Mouse (Mus musculus): ENCODE data around the gene Hoxd11.

The Hoxd11 gene

DNA sequence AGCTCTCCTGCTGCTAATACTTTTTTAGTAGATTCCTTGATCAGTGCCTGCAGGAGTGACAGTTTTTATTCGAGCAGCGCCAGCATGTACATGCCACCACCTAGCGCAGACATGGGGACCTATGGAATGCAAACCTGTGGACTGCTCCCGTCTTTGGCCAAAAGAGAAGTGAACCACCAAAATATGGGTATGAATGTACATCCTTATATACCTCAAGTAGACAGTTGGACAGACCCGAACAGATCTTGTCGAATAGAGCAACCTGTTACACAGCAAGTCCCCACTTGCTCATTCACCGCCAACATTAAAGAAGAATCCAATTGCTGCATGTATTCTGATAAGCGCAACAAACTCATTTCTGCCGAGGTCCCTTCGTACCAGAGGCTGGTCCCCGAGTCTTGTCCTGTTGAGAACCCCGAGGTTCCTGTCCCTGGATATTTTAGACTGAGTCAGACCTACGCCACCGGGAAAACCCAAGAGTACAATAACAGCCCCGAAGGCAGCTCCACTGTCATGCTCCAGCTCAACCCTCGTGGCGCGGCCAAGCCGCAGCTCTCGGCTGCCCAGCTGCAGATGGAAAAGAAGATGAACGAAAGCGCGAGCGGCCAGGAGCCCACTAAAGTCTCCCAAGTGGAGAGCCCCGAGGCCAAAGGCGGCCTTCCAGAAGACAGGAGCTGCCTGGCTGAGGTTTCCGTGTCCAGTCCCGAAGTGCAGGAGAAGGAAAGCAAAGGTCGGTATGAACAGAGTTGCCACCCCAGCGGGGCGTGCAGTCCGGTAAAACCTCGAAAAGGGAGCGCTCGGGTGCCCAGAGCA is 12.8 kb downstream of the Hoxd11 start:
- in situ Hi-C loops (cut with MboI; ENCODE audit: low sequenced_read_pairs) = loop anchor here (10.0 to 25.0 kb wide), 2 partner anchors 453 to 620 kb away; no protein-coding TSS in a partner anchor

DNA sequence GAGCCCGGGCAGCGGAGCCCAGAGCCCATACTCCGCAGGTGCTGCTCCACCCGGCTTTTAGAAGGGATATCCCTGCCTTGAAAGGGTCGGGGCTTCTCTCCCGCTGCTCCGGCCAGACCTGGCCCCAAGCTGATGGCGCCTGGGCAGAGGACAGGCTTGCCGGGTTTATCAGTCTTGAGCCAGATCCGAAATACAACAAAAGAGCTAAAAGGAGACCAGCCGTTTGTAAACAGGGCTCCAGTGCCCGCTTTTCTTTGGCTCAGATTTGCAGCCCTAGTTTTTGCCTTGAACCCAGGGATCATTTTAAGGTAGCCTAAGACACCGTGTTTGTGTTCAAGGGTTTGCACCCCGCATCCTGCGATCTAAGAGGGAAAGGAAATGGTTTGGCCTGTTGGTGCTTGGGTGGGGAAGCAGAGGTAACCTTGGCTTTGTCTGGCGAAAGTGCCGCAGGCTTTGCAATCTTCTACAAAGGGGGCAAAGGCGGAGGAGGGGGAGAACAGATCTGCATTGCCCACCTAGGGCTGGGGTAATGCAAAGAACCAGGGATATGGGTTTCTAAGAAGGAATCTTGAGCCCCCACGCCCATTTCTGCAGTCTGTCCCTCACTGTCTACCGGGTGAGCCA is 13.6 kb downstream of the Hoxd11 start:
- in situ Hi-C loops (cut with MboI; ENCODE audit: low sequenced_read_pairs) = loop anchor here (10.0 to 25.0 kb wide), 2 partner anchors 452 to 619 kb away; no protein-coding TSS in a partner anchor

DNA sequence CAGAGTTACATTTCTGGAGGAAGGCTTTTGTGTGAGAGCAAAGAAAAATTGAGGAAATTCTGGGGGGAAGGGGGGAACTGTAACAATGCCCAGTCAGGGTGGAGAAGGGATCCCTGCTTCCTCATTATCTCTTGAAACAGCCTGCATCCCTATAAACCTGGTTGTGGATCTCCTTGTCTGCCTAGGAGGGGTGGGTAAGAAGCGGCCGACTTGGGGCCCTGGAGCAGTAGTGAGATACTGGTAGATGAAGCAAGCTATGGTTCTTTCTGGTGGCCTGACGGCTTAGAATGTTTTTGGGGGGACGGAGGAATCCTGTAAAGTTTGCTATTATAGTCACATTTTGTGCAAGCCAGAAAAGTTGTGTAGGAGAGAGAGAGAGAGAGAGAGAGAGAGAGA is 14.1 kb downstream of the Hoxd11 start:
- in situ Hi-C loops (cut with MboI; ENCODE audit: low sequenced_read_pairs) = loop anchor here (10.0 to 25.0 kb wide), 2 partner anchors 451 to 619 kb away; no protein-coding TSS in a partner anchor

DNA sequence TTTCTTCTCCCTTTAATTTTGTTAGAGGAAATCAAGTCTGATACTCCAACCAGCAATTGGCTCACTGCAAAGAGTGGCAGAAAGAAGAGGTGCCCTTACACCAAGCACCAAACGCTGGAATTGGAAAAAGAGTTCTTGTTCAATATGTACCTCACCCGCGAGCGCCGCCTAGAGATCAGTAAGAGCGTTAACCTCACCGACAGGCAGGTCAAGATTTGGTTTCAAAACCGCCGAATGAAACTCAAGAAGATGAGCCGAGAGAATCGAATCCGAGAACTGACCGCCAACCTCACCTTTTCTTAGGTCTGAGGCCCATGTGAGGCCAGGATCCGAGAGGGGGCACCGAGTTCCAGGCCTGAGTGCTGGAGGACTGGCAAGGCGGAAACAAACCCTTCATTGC is 14.7 kb downstream of the Hoxd11 start:
- in situ Hi-C loops (cut with MboI; ENCODE audit: low sequenced_read_pairs) = loop anchor here (10.0 to 25.0 kb wide), 2 partner anchors 451 to 618 kb away; no protein-coding TSS in a partner anchor

DNA sequence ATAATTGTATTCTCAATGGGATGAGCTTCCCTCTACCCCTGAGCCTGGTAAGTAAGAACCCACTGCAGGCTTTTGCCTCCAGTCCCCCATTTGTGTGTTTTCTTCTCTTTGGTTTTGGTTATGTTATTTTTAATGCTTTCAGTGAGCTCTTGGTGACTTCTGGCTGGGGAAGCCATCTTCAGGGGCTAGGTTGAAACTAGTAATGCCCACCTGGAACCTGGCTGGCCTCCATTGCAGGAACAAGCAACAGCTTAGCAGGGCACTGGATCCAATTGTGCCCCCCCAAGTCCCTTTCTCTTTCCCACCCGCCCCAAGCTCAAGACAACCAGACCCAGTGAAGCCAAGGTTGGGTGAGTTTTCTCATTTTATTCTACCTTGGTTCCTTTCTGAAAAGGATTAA is 16.0 kb downstream of the Hoxd11 start:
- in situ Hi-C loops (cut with MboI; ENCODE audit: low sequenced_read_pairs) = loop anchor here (10.0 to 25.0 kb wide), 2 partner anchors 449 to 617 kb away; no protein-coding TSS in a partner anchor

DNA sequence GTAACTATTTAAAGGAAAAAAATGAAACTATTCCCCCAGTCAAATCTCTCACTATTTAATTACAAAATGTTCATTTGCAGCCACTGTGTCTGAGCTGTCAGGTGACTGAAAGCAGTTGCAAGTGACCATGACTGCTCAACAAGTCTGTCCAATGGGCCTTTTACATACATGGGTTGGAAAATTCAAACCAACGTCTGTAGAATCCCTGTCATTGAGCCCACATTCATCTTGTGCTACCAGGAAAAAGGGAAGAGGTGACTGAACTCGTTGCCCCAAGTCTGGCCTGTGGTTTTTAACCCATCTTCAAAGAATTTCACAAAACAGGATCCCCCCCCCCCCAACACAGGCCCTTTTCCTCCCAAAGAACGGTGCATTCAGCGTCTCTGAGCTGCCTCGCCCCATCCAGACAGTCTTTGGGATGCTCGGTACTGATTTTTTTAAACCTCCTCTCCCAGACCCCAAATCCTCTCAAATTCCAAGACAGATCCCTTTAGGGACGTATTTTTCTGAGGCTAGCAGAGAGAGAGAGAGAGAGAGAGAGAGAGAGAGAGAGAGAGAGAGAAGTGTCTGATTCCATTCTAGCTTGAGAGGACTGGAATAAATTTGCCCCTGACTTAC is 16.6 kb downstream of the Hoxd11 start:
- in situ Hi-C loops (cut with MboI; ENCODE audit: low sequenced_read_pairs) = loop anchor here (10.0 to 25.0 kb wide), 2 partner anchors 449 to 616 kb away; no protein-coding TSS in a partner anchor

DNA sequence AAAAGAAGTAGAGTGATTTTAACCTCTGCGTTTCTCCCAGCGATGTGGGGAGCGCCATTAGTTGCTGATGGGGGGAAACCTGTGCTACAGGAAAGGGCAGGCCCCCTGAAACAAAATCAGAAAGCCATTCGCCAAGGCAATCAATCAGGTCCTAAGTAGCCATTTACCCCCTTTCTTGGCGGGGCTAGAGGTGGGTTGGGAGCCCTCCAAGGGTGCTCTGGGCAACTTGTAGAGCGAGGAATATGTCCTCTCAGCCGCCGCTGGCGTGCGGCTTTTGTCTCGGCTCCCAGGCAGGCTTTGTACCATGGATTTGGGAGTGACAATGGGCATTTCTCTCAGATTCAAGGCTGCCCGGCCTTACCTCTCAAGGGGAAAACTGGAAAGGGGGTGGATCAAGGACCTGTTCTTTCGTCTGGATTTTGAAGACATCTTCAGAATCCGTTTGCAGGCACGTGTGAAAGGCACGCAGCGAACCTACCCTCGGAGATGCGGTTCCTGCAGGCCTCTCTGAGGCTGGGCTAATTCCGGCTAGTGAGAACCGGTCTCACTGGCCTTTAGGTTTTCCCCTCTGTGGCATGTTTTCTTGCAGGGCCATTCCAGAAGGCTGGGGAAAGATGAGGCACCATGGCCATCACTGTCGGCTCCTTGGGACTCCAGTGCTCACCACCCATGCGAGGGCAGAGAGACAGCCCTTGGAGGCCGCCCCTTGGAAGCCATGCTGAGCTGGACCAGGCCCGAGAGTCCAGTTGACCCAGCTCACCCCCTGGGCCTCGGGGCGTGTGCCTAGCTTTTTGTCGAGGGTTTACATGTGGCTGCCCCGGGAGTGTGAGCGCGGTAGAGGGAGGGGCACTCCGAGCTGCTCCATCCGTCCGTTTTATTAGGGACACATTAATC is 17.3 kb downstream of the Hoxd11 start:
- in situ Hi-C loops (cut with MboI; ENCODE audit: low sequenced_read_pairs) = loop anchor here (10.0 to 25.0 kb wide), 2 partner anchors 448 to 616 kb away; no protein-coding TSS in a partner anchor

DNA sequence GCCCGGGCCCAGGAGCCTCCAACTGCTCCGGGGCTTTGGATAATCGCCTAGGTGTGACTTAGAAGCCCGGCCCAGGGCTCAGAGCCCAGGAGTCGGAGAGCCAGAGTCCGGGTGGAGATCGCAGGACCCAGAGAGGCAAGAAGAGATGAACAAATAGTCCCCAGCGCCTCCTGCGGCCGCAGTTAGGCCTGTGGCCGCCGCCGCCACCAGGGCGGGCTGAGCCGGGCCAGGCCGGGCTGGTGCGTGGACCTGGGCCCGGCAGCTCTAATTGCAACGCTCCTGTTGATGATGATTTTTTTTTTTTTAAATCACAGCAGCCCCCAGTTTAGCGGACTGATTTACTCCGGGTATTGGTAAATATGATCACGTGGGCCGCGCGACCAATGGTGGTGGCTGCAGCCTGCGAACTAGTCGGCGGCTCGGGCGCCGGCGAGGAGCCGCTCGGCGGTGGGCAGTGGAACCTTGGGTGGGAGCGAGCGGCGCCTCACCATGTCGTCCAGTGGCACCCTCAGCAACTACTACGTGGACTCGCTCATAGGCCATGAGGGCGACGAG is 18.3 kb downstream of the Hoxd11 start, which contains the start of gene Hoxd9:
Gene Hoxd9, plus strand, starts transcription at position 161 of the 555 bp plus-strand sequence.
- in situ Hi-C loops (cut with MboI; ENCODE audit: low sequenced_read_pairs) = loop anchor here (10.0 to 25.0 kb wide), 2 partner anchors 447 to 615 kb away; no protein-coding TSS in a partner anchor

DNA sequence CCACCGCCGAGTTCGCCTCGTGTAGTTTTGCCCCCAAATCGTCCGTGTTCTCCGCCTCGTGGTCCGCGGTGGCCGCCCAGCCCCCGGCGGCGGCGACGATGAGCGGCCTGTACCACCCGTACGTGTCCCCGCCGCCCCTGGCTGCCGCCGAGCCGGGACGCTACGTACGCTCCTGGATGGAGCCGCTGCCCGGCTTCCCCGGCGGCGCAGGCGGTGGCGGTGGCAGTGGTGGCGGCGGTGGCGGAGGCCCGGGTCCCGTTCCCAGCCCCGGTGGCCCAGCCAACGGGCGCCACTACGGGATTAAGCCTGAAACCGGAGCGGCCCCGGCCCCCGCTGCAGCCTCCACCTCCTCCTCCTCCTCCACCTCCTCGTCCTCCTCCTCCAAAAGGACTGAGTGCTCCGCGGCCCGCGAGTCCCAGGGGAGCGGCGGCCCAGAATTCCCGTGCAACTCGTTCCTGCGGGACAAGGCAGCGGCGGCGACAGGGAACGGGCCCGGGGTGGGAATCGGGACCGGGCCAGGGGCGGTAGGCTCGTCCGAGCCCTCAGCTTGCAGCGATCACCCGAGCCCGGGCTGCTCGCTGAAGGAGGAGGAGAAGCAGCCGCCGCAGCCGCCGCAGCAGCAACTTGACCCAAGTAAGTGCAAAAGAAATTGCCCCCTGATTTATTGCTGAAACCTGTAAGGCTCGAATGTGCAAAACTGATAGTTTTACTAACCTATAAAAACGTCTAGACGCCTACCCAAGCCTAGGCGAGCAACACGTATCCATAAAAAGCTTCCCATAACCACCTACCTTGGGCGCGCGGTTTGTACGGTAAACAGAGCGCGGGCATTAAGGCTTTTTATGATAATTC is 19.1 kb downstream of the Hoxd11 start:
- in situ Hi-C loops (cut with MboI; ENCODE audit: low sequenced_read_pairs) = loop anchor here (10.0 to 25.0 kb wide), 2 partner anchors 446 to 614 kb away; no protein-coding TSS in a partner anchor

DNA sequence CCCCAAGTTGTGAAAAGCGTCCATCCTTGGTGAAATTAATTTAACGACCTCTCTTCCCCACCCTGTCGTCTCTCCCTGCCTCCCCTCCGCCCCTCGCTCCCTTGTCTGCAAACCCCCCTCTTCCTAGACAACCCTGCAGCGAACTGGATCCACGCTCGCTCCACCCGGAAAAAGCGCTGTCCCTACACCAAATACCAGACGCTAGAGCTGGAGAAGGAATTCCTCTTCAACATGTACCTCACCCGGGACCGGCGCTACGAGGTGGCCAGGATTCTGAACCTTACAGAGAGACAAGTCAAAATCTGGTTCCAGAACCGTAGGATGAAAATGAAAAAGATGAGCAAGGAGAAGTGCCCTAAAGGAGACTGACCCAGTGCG is 19.7 kb downstream of the Hoxd11 start:
- in situ Hi-C loops (cut with MboI; ENCODE audit: low sequenced_read_pairs) = loop anchor here (10.0 to 25.0 kb wide), 2 partner anchors 446 to 613 kb away; no protein-coding TSS in a partner anchor

DNA sequence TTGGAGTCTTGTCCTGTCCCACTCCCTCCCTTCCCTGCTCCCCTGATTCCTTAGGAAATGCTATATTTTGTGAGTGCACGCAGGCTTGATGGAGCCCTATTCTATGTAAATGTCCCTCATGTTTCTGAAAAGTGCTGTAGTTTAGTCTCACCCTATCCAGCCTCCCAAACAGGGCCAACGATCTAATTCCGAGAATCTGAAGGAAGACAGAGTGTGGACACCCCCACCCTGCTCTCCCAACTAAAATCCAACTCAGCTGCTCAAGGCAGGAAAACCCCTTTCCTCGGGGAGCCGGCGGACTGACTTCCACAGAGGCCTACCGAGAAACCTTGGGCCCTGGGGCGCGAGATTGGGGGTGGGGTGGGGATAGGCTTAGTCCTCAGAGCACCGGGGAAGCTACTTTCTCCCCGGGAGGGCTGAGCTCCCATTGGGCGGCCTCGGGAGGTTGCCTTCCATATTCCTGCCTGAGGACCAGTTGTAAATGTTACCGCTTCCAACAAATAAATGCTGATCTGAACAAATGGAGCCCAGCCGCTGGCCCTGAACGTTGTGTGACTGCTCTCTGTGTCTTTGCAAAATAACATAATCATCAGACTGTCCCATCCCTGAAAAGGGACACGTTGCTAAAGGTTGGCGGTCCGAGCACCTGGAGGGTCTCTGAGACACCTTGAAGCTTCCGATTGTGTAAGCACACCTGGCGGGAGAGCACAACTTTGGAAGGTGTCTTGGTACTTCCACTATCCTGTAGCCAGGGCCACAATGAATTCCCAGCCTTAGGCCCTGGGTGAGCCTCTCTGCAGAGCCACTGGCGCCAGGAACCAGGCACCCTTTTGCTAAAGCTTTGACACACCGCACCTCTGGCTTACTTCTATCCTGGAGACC is 20.5 kb downstream of the Hoxd11 start:
- in situ Hi-C loops (cut with MboI; ENCODE audit: low sequenced_read_pairs) = loop anchor here (10.0 to 25.0 kb wide), 3 partner anchors 445 to 887 kb away; no protein-coding TSS in a partner anchor

DNA sequence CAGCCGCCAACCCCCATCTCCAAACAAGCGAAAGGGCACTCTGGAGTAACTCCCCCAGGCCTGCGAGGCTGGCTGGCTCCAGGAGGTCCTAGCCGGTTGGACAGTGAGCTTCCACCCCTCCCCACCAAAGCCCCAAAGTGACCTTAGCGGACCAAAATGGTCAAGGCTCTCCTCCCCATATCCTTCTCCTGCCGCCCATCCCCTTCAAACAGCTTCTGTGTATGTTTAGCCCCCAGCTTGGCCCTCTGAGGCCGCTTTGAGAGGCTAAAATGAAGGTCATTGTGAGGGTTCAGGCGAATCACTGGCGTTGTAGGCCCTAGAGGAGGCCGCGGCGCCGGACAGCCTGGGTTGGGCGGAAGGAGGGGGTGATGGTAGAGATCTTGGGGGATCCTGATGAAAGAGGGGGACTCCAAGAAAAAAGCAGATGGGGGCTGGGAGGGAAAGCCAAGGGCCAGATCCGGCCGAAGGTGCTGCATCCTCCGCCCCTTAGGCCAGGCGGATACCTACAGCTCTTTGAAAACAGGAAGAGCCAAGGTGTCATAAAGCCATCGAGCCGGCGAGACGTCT is 21.3 kb downstream of the Hoxd11 start:
- in situ Hi-C loops (cut with MboI; ENCODE audit: low sequenced_read_pairs) = loop anchor here (25.0 kb wide), 1 partner anchor 887 kb away; no protein-coding TSS in a partner anchor

DNA sequence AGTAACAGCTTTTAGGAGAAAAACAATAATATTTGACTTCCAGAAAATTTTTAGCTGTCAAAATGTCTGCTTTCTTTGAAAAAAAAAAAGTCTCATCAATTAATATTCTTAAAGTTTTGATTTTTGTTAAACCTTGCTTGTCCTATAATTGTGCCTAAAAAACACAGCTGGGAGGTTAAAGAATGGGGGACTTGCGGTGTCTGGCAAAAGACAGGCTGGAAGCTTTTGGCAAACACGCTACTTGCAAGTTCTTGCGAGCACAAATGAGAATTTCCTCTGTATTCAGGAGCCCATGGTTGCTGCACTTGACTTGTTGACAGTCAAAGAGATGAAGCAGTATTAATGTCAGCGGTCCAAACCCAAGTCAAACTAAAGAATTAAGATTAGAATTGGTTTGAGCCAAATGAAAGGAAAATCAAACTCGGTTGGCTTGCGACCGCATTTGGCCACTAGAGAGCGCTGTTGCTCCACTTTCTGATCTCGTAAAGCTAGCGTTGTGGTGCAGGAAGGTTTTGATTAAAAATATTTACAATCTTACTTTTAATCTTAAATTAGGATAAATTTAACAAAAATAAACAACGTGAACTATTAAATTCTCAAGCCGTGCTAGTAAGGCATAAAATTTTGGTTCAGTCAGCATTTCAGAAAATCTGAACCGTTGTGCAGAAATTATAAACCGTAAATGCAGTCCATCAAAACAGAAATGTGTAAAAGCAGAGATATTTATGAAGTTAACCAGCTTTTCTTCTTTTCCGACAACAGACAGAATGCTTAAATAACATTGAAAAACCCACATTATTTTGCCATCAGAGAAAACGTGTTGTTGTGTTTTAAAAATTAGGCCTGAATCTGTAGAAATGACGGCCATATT is 22.8 kb downstream of the Hoxd11 start:
- in situ Hi-C loops (cut with MboI; ENCODE audit: low sequenced_read_pairs) = loop anchor here (25.0 kb wide), 1 partner anchor 885 kb away; no protein-coding TSS in a partner anchor

DNA sequence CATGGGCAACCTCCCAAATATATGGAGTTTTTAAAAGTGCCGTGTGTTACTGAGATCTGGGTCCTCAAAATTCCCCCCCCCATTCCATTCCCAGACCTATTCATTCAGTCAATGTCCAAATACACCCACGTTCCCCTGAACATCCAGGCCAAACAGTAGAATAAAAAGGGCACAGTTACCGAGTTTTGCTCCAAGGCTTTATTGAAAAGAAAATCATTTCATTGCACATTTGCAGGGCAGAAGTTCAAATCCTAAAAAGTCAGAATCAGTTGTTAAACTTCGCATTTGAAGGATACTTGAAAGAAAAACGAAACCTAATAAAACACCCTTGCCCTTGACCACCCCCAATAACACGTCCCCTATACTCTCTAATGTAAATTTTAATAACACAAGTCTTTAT is 23.5 kb downstream of the Hoxd11 start:
- in situ Hi-C loops (cut with MboI; ENCODE audit: low sequenced_read_pairs) = loop anchor here (25.0 kb wide), 1 partner anchor 884 kb away; no protein-coding TSS in a partner anchor

DNA sequence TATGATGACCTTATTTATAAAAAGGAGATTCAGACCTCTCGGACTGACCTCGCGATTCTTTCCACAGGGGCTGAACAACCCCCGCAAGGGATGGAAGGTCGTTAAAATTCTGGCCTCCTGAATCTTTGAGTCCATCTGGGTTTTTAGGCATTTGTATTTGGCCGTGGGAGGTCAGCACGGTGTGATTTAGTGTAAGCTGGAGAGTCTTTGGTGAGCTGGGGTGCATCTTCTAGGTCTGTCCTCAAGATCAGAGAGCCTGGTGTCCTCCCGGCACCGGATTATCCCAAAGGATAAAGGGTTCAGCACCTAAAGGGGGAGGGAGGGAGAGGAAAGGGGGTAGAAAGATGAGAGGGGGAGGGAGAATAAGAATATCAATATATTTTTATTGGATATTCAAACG is 24.0 kb downstream of the Hoxd11 start:
- in situ Hi-C loops (cut with MboI; ENCODE audit: low sequenced_read_pairs) = loop anchor here (25.0 kb wide), 1 partner anchor 884 kb away; no protein-coding TSS in a partner anchor

Measured in CH12F3 (cell line).